Mouse (Mus musculus) layer of hippocampus, postnatal 14 days (tissue): ENCODE data around the gene Dnttip2. TPM values are rescaled to one million over a fixed set of nuclear protein-coding genes. Genes with fewer than 3 reads are reported as not detected.
"Not testable (repeated sequence)": the region's sequence is repeated elsewhere in the genome, so short reads cannot be mapped to it uniquely, and the experiment has no call there.

Source experiments
- DNase-seq, 2 experiments: peaks; one replicate each; pipeline ENCODE4 v3.0.0; 2021 to 2022; ENCODE audit warnings: low spot score in 2 of 2, mixed read lengths in 1 of 2
- long read RNA-seq, 2 experiments: library from polyadenylated mRNA; stranded (forward); transcript quantifications; one replicate each; pipeline ENCODE4 v2.0.0; 2021
- total RNA-seq, 2 experiments: library from RNA; stranded (reverse); gene quantifications; 2 replicates each; pipeline ENCODE4 v1.2.3; 2021

Dnttip2 gene
- 10 to 100 TPM; 24.3 to 30.0 TPM for total RNA-seq
- long read RNA-seq, experiment 1, transcript Dnttip2-201 (7 exons, 2,429 nt) = major isoform, 34 of 36 reads
- long read RNA-seq, experiment 1, partial matches to known transcripts = 2 of 36 reads
- long read RNA-seq, experiment 1, other reads (novel, unspliced or antisense) = 0 of 36 reads
- long read RNA-seq, experiment 2, transcript Dnttip2-201 (7 exons, 2,429 nt) = major isoform, 44 of 46 reads
- long read RNA-seq, experiment 2, partial matches to known transcripts = 2 of 46 reads
- long read RNA-seq, experiment 2, other reads (novel, unspliced or antisense) = 0 of 46 reads

- DNase-seq = peak; percentile 87 to 95
Measured at GRCm38 (mm10) chr3:122274241-122275024, at the start of gene Dnttip2. Dnttip2 (plus strand) TSS chr3:122274388.

GRCm38 (mm10) chr3:122226972-122227371, 47.2 kb upstream of the Dnttip2 start:
- not testable (repeated sequence) for DNase-seq

GRCm38 (mm10) chr3:122235772-122236171, 38.4 kb upstream of the Dnttip2 start:
- no peak for DNase-seq

GRCm38 (mm10) chr3:122242876-122243275, 31.3 kb upstream of the Dnttip2 start:
- DNase-seq = no peak

GRCm38 (mm10) chr3:122243416-122244167, 30.6 kb upstream of the Dnttip2 start:
- no peak for DNase-seq

GRCm38 (mm10) chr3:122244759-122245158, 29.4 kb upstream of the Dnttip2 start:
- no peak for DNase-seq

DNA sequence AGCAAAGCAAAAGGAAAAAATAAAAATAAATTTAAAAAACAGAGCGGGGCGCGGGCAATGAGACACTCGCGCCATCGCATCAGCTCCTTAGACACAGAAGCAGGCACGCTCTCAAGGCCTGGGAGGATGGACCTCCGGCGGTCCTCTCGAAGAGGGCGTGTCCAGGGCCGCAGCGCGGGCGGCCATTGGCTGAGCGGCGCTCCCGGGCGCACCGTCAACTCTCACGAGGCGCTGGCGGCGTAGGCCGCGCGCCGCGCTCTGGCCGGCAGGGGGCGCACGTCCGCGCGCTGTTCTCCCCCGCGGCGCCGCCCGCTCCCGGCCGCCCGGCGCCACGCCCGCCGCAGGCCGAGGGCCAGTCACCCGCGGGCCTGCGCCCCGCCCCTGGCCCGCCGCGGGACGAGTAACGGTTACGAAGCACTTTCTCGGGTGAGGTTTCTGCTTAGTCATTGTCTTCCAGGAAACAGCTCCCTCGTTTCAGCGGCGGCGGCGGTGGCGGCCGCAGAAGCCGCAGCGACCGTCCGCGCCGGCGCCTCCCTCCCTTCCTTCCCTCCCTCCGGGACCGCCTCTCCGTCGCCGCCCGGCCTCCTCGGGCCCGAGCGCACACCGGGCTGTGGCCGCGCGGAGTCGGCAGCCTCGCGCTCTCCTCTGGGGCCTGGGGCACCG, 28.8 kb upstream of the Dnttip2 start, which contains the start of gene Gclm:
Gene Gclm, plus strand, starts transcription at position 343 of the 663 bp plus-strand sequence.
- peak; percentile 90 to 94 for DNase-seq

- peak; percentile 42 to 60 for DNase-seq
Measured at GRCm38 (mm10) chr3:122245878-122246332, 28.3 kb upstream of the Dnttip2 start.

GRCm38 (mm10) chr3:122246406-122246805, 27.8 kb upstream of the Dnttip2 start:
- no peak for DNase-seq

DNA sequence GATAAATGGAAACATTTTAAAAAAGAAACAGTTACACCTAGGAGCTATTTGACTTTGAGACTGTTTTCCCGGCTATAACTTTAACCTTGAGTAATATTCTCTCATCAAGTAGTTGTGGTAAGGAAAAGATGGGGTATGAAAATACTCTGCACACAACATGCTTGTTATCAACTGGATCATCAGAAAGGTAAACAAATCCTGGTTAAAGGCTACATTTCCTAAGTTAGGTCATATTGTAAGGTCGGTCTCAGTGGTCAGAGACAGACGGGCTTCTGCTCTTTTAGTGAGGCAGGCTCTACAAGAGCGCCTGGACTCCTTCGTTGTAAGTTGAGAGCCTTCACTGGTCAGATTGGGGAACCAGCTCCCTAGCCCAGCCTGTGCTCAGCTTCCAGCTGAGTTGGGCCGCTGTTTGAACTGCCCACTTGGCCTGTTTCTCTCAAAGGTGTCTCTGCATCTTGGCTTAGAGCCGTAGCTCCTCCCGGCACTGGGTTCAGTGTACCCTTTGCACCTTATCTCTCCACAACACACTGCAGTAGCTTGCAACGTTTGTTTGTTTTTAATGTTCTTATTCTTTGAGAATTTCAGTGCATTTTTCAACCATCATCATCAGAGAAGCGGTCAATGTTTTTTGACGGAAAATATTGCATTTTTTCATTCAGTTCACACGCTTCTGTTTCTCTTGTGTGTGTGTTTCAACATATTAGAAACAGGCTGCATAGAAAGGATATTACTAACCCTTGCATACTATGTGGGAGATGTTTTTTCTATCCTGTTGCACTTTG, 27.0 kb upstream of the Dnttip2 start:
- DNase-seq = no peak

DNA sequence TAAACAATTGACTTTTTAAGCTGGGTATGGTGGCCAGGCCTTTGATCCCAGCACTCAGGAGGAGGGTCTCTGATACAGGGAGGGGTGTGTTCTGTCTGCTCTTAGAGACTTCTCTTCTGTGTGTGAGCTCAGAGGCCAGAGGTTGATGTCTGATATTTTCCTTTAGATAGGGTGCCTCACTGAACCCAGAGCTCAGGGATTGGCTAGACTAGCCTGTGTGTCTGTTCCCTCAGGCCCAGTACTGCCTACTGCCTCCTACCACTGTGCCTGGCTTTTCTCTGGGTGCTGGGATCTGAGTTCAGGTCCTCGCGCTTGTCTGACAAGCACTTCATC, 26.5 kb upstream of the Dnttip2 start:
- no peak for DNase-seq

DNA sequence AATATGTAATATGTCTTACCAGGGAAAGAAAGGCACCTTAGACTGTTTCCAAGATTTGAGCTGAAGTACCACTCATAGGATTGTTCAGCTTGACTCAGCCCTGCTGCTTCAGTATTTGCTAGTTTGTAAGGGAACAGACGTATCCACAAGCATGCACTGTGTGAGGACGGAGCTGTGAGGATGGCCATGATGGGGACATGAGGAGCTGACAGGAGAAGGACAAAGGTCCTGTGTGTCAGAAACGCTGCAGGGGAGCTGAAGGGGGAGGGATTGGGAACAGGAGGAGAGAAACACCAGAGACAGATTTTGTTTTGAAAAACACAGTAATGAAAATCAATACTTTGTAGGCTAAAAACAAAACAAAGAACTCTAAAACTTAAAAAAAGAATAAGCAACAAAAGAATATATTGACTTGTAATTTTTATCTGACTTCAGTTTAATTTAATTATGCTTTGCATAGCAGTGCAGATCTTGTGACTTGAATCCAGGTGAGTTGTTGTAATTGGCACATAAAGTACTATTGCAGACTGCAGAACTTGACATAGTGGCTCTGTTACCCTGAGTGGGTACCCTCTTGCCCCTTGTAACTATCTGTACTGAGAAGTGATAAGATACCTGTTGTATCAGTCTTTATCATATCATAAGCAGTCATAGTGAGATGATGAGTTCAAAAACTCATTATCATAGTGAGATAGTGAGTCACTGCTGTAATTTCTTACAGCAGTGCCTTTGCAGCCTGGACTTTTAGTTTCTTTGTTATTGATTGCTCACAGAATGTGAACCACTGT, 21.5 kb upstream of the Dnttip2 start:
- no peak for DNase-seq

- DNase-seq = not testable (repeated sequence)
Measured at GRCm38 (mm10) chr3:122254050-122254449, 20.1 kb upstream of the Dnttip2 start.

GRCm38 (mm10) chr3:122269986-122270385, 4.2 kb upstream of the Dnttip2 start:
- no peak for DNase-seq

DNA sequence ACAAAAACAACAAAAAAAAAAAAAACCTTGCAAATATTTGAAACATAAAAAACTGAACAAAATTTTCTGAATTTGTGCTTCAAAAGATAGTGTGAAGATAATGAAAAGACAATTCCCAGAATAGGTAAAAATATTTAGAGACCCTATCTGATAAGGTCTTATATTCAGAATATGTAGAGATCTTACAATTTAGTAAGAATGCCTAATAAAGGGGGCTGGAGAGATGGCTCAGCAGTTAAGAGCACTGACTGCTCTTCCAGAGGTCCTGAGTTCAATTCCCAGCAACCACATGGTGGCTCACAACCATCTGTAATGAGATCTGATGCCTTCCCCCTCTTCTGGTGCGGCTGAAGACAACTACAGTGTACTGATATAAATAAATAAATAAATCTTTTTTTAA, 1.6 kb upstream of the Dnttip2 start:
- DNase-seq = not testable (repeated sequence)

DNA sequence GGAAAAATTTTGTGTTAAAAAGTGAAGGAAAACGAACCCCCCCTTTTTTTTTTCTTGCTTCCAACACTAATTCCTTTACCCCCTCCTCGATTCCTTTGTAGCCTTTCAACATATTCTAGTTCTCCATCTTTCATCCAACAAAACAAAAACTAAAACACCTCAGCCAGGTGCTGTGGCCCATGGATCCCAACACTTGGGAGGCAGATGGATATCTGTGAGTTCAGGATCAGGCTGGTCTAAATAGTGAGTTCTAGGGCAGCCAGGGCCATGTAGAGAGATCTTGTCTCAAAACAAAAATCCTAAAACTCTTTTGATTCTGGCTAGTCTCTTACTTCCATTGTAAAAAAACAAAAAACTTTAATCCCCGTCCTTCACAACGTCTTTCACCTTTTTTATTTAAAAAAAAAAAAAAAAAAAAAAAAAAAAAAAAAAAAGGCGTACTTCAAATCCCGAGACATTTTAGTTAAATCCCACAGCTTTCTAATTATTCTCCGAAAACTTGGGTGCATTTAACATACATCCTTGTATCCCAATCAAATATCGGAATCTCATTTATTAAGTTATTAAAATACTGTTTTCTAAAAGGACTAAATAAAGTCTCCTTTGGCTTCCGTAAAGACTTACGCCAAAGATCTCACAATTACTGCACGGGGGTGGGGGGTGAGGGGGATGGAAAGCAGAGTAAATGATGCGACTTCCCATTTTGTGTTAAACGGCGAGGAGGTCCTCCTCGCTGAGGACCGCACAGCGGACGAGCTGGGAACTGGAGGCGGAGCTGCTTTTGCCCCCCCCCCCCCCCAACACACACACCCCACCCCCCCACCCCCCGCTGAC, 564 bp upstream of the Dnttip2 start:
- no peak for DNase-seq

GRCm38 (mm10) chr3:122275111-122275510, 923 bp downstream of the Dnttip2 start:
- no peak for DNase-seq

GRCm38 (mm10) chr3:122287195-122287594, 13.0 kb downstream of the Dnttip2 start:
- DNase-seq = no peak
